Mouse (Mus musculus) granulocyte monocyte progenitor cell, adult 5-6 weeks (primary cell): ENCODE measurements around the gene Cnrip1. TPM values are rescaled to one million over a fixed set of nuclear protein-coding genes. Genes with fewer than 3 reads are reported as not detected.

Experiments used
- ATAC-seq: replicated peaks from 2 replicates; pipeline ENCODE4 v1.8.0; 2016; ENCODE audit warnings: mild to moderate bottlenecking, moderate TSS enrichment, inconsistent platforms; ENCODE audit not compliant: poor library complexity, severe bottlenecking
- total RNA-seq, 2 experiments: library from RNA; stranded (forward) in 1 of 2; stranded (reverse) in 1 of 2; fragments of 200-712, 200-1000 nt in 1 of 2; fragments of >200 nt in 1 of 2; fragmentation: Nextera tagmentation in 1 of 2; gene quantifications; 2 replicates each; pipeline ENCODE4 v1.2.3; 2014 to 2017

Cnrip1 gene
- total RNA-seq, 2 experiments from 2014 or later, result 0.31 to 0.92 TPM

DNA sequence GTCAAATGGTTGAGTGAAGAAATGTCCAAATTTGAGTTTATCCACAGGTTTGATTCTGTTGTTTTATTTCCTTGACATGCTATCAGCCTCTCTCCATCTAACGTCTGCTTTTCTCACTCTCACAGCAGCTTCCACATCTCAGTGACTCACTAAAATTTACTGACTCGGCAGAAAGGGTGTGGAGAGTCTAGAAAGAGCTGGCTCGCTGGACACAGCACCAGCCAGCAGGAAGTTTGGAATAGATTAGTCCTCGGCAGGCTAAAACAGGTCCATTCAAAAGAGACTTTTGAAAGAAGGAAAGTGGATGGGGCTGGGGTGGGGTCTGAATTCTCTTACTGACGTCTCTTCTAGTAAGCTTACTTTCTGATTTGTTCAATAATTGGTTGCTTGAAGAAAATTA, 34.7 kb downstream of the Cnrip1 start:
- no peak for ATAC-seq

DNA sequence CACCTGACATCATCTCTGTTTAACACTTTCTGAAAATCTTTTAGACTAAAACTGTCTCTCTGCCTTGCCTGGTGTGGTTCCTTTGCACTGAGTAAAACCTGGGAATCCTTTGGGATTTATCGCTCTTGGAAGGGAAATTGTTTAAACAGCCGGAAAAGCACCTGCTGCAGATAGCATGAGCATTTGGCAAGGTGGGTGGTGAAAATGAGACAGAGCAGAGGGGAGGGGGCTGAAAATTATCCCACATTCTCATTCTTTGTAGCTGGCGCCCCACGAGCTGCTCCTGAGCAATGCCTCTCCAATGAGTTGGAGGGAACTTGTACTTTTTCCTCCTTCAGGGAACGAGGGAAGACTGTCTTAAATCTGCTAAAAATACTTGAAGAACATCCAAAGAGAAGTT, 55.5 kb downstream of the Cnrip1 start:
- no peak for ATAC-seq

DNA sequence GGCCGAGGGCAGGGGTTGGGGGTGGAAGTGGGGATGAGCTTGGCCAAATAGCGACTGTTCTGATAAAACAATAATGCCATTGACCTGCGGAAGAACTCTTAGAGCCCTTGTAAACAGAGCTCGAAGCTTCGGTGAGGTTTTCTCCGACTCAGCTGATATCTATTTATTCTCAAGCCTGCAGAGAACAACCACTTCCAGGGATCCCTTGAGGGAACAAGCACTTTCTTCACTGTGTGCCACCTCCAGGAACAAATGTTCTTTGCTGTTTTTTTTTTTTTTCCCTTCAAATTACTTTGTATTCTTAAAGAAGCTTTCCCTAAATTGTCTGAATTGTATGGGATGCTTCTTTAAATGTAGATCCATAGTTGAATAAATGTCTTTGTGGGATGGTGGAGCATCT, 56.0 kb downstream of the Cnrip1 start:
- no peak for ATAC-seq

DNA sequence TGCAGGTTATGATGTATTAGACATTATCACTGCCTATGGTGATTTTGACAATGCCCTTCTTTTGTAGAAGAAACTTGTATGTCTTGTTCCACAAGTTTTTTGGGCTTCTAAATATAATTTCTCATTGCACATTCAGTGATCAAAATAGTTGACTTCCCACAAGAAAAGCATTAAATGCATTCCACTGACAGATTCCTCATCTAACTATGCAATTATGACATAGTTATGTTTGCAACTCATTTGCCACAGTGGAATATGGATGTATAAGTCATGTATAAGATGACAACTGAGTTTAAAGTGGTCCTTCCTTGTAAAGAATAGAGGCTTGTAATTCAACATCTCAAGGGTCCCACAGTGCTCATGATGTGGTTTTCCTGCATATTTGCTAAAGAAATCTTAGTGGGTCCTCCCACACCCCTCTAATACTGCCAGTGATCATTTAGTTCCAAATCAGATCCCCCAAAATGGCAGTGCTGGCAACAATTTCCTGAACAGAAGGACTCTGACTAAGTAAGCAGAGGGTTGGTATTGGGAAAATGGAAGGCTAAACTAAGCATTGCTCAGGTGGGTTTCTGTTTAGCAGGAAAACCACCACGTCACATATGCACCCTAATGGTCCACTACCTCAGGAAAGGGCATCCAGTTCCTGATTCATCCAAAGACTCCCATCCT, 61.2 kb downstream of the Cnrip1 start:
- ATAC-seq, result no peak

DNA sequence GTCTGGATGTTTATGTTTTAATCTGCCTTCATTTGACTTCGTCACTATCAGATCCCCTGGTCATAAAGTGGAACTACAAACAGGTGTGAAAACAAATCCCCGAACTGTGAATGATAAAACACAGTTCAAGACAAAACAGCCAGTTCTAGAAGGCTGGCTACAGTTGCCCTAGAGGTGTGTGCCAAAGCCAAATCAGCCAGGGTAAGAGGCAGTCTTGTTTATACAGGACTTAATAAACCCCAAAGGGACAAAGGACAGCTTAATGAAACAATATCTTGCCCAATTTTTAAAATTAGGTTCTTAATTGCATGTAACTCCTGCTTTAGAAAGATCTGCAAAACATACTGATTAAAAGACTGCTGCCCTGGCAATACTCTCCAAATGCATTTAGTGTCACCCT, 75.0 kb downstream of the Cnrip1 start:
- no peak for ATAC-seq

Other genes with a start within 250 kb of the Cnrip1 start
- 6.0 and 7.9 TPM in 2 replicates for gene Fbxo48, start 100.2 kb upstream of the Cnrip1 start, total RNA-seq (2014; fragmentation: Nextera tagmentation)
- gene Fbxo48, start 100.2 kb upstream of the Cnrip1 start, total RNA-seq (2017), result 7.3 and 7.4 TPM in 2 replicates
- gene Plek, start 795 bp downstream of the Cnrip1 start, total RNA-seq (2014; fragmentation: Nextera tagmentation), result 13.9 and 16.8 TPM in 2 replicates
- gene Plek, start 795 bp downstream of the Cnrip1 start, total RNA-seq (2017), result 27.5 and 27.9 TPM in 2 replicates
- gene Ppp3r1, start 107.7 kb downstream of the Cnrip1 start, total RNA-seq (2014; fragmentation: Nextera tagmentation), result 56.4 and 59.6 TPM in 2 replicates
- 61.9 and 70.4 TPM in 2 replicates for gene Ppp3r1, start 107.7 kb downstream of the Cnrip1 start, total RNA-seq (2017)
- 14.5 and 15.9 TPM in 2 replicates for gene Wdr92, start 130.5 kb downstream of the Cnrip1 start, total RNA-seq (2014; fragmentation: Nextera tagmentation)
- gene Wdr92, start 130.5 kb downstream of the Cnrip1 start, total RNA-seq (2017), result 35.1 and 41.6 TPM in 2 replicates
- 69.2 and 77.6 TPM in 2 replicates for gene Pno1, start 160.0 kb downstream of the Cnrip1 start, total RNA-seq (2014; fragmentation: Nextera tagmentation)
- gene Pno1, start 160.0 kb downstream of the Cnrip1 start, total RNA-seq (2017), result 121 and 133 TPM in 2 replicates
- 34.4 and 35.3 TPM in 2 replicates for gene C1d, start 206.0 kb downstream of the Cnrip1 start, total RNA-seq (2014; fragmentation: Nextera tagmentation)
- gene C1d, start 206.0 kb downstream of the Cnrip1 start, total RNA-seq (2017), result 92.9 and 108 TPM in 2 replicates